Mouse (Mus musculus) brain, embryonic 14.5 days (tissue): ENCODE measurements around the gene Mpp4. TPM values are rescaled to one million over a fixed set of nuclear protein-coding genes. Genes with fewer than 3 reads are reported as not detected.

Experiments
- DNase-seq: peaks from one replicate; pipeline ENCODE4 v3.0.0-alpha.2; 2011; ENCODE audit warnings: low read depth
- CTCF ChIP-seq: fragments of 200-500 bp; IDR thresholded peaks from 2 replicates; pipeline ENCODE4 v1.5.1; 2012; ENCODE audit warnings: inconsistent platforms, mild to moderate bottlenecking, moderate library complexity, borderline replicate concordance; ENCODE audit not compliant: insufficient read depth, insufficient read length; ENCODE audit errors: extremely low read depth
- POLR2A ChIP-seq: fragments of 200-500 bp; IDR thresholded peaks from 2 replicates; pipeline ENCODE4 v1.6.1; 2012; ENCODE audit warnings: mild to moderate bottlenecking, inconsistent platforms, borderline replicate concordance; ENCODE audit not compliant: poor library complexity, insufficient read depth, insufficient read length, severe bottlenecking; ENCODE audit errors: extremely low read depth
- polyA plus RNA-seq: library from polyadenylated mRNA; depleted of rRNA; stranded (reverse); fragments of >200 nt; gene quantifications from 2 replicates; pipeline ENCODE4 v1.2.3, GENCODE M21; 2012; rRNA removed

The Mpp4 gene
- 2.2 and 3.0 TPM in 2 replicates for polyA plus RNA-seq

GRCm38 (mm10) chr1:59163030-59163461 lies at the start of gene Mpp4:
Gene Mpp4, minus strand, starts transcription at chr1:59163389.
- TF ChIP-seq CTCF, result no peak
- no peak for TF ChIP-seq POLR2A

GRCm38 (mm10) chr1:59212951-59213350 lies 49.8 kb upstream of the Mpp4 start:
- DNase-seq, result no peak
- TF ChIP-seq CTCF (no peak), POLR2A (no peak)

More at GRCm38 (mm10) chr1:59163030-59163461, at the start of gene Mpp4:
- peak; percentile 26 for DNase-seq

GRCm38 (mm10) chr1:59212076-59212779 lies 49.0 kb upstream of the Mpp4 start:
- no peak for TF ChIP-seq CTCF
- no peak for DNase-seq

GRCm38 (mm10) chr1:59211651-59212050 lies 48.5 kb upstream of the Mpp4 start:
- TF ChIP-seq CTCF, result no peak
- TF ChIP-seq POLR2A, result no peak

GRCm38 (mm10) chr1:59208331-59208730 lies 45.1 kb upstream of the Mpp4 start:
- DNase-seq, result no peak
- TF ChIP-seq CTCF, result no peak
- TF ChIP-seq POLR2A, result no peak

More at GRCm38 (mm10) chr1:59211651-59212050, 48.5 kb upstream of the Mpp4 start:
- no peak for DNase-seq

- DNase-seq, result no peak
These were observed 41.3 kb upstream of the Mpp4 start for GRCm38 (mm10) chr1:59204489-59204888.

GRCm38 (mm10) chr1:59202367-59202766 lies 39.2 kb upstream of the Mpp4 start:
- TF ChIP-seq CTCF (no peak), POLR2A (no peak)
- no peak for DNase-seq

More at GRCm38 (mm10) chr1:59204489-59204888, 41.3 kb upstream of the Mpp4 start:
- TF ChIP-seq CTCF (no peak), POLR2A (no peak)

GRCm38 (mm10) chr1:59201561-59201960 lies 38.4 kb upstream of the Mpp4 start:
- DNase-seq, result no peak
- TF ChIP-seq CTCF, result no peak
- no peak for TF ChIP-seq POLR2A

- no peak for DNase-seq
- no peak for TF ChIP-seq CTCF
- no peak for TF ChIP-seq POLR2A
These were observed 37.8 kb upstream of the Mpp4 start for GRCm38 (mm10) chr1:59200960-59201359.

GRCm38 (mm10) chr1:59194979-59195378 lies 31.8 kb upstream of the Mpp4 start:
- TF ChIP-seq POLR2A (no peak), CTCF (no peak)
- DNase-seq, result no peak

GRCm38 (mm10) chr1:59187786-59188185 lies 24.6 kb upstream of the Mpp4 start:
- no peak for TF ChIP-seq POLR2A
- no peak for TF ChIP-seq CTCF
- no peak for DNase-seq

GRCm38 (mm10) chr1:59186317-59186716 lies 23.1 kb upstream of the Mpp4 start:
- no peak for DNase-seq
- TF ChIP-seq POLR2A (no peak), CTCF (no peak)
